Mouse (Mus musculus) spleen, adult 2 months (tissue): ENCODE data around the gene Figla. TPM values are rescaled to one million over a fixed set of nuclear protein-coding genes. Genes with fewer than 3 reads are reported as not detected.

Experiments
- DNase-seq, 2 experiments: peaks; one replicate each; pipeline versions ENCODE4 v3.0.0 to v3.0.0-alpha.2; 2012 to 2021; ENCODE audit warnings: low spot score in 2 of 2, low read depth in 1 of 2
- H3K27ac ChIP-seq: fragments of 200-500 bp; 2 replicates; pipeline ENCODE4 v1.5.1; 2012; ENCODE audit warnings: low read length, inconsistent platforms; ENCODE audit not compliant: insufficient read depth
- H3K27me3 ChIP-seq: fragments of 200-500 bp; 2 replicates; pipeline ENCODE4 v1.6.1; 2012; ENCODE audit warnings: mild to moderate bottlenecking, moderate library complexity, low read length, inconsistent platforms; ENCODE audit not compliant: control insufficient read depth, insufficient read depth
- H3K36me3 ChIP-seq: fragments of 200-500 bp; 2 replicates; pipeline ENCODE4 v1.6.1; 2012; ENCODE audit warnings: mild to moderate bottlenecking, low read length, inconsistent platforms; ENCODE audit not compliant: control insufficient read depth, insufficient read depth
- H3K4me1 ChIP-seq: fragments of 200-500 bp; 2 replicates; pipeline ENCODE4 v1.6.1; 2011; ENCODE audit warnings: inconsistent platforms; ENCODE audit not compliant: control insufficient read depth, insufficient read depth, insufficient read length
- H3K4me3 ChIP-seq: fragments of 200-500 bp; 2 replicates; pipeline ENCODE4 v1.5.1; 2011; ENCODE audit warnings: mild to moderate bottlenecking, inconsistent platforms; ENCODE audit not compliant: insufficient read depth, insufficient read length; ENCODE audit errors: extremely low read depth
- CTCF ChIP-seq: fragments of 200-500 bp; IDR thresholded peaks from 2 replicates; pipeline ENCODE4 v1.5.1; 2011; ENCODE audit warnings: mild to moderate bottlenecking, inconsistent platforms; ENCODE audit not compliant: insufficient read depth, insufficient read length, insufficient replicate concordance; ENCODE audit errors: extremely low read depth
- POLR2A ChIP-seq: fragments of 200-500 bp; IDR thresholded peaks from 2 replicates; pipeline ENCODE4 v1.6.1; 2011; ENCODE audit warnings: low read depth, low read length, inconsistent platforms
- WGBS: fragments of 180-500 bp; shearing (Covaris S2); methylation state at CpG from one replicate; pipeline ENCODE4 v1.1.7; 2018; 5-methylcytosine and 5-hydroxymethylcytosine counted together
- polyA plus RNA-seq: library from polyadenylated mRNA; depleted of rRNA; stranded (reverse); fragments of >200 nt; gene quantifications from 2 replicates; pipeline ENCODE4 v1.2.3, GENCODE M21; 2012; rRNA removed

The Figla gene
- not detected in 2 replicates for polyA plus RNA-seq

DNA sequence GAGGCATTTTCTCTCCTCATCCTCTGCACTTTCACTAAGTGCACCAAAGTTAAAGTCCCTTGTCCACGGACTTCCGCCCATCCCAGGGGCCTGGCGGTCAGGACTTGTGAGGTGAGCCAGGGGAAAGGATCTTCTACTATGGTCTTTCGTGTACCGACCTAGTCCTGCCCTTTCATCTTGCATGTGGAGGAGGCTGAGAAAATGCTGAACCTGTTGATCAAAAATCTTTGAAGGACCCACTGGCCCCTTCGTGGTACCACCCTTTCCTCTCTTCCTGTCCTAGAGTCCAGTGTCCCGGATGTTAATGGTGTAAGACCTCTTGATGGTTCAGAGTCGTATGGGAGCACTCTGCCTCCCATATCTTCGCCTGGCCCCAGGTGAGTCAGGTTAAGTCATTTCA lies at the start of gene Figla:
Gene Figla, plus strand, starts transcription at position 301 of the 400 bp plus-strand sequence.
- H3K4me3 ChIP-seq = no peak within 1 kb of the TSS
- no peak within 1 kb of the TSS for H3K27ac ChIP-seq
- H3K4me1 ChIP-seq = no peaks in the 10 kb centered on the region
- 87% methylated on average over 9 of the region's 9 CpGs for WGBS
- no peaks in the 10 kb centered on the region for H3K27me3 ChIP-seq
- H3K36me3 ChIP-seq = no peaks in the 10 kb centered on the region
- no peak for TF ChIP-seq POLR2A
- TF ChIP-seq CTCF = no peak
- no peak for DNase-seq

DNA sequence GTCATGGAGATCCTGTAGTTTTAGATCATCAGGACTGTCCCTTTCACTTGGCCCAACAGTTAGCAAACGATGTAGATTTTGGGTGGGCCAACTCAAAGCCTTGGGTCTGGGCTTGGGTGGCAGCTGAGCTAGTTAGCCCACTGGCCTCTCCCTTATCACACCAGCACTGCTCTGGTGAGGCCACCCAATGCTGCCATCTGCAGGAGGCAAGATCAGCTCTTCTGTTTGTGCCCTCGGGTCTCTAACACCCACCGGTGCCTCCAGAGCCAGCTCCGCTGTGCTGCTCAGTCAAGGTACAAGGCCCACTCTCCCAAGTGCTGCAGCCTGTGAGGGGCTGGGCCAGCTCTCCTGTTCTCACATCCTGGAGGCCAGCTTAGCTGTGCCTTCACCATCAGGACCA lies 49.3 kb upstream of the Figla start:
- Histone ChIP-seq H3K4me3 (no peak overlapping the region), H3K36me3 (no peaks in the 10 kb centered on the region), H3K27ac (peak overlapping the region; percentile 80), H3K27me3 (no peaks in the 10 kb centered on the region), H3K4me1 (peaks cover 14% of the 10 kb centered on the region)
- DNase-seq = peak; percentile 29 to 65
- peak; percentile 55; the same call in 1 of the 2 replicates for TF ChIP-seq CTCF
- no peak for TF ChIP-seq POLR2A
- WGBS = 47% methylated on average over 4 of the region's 4 CpGs

DNA sequence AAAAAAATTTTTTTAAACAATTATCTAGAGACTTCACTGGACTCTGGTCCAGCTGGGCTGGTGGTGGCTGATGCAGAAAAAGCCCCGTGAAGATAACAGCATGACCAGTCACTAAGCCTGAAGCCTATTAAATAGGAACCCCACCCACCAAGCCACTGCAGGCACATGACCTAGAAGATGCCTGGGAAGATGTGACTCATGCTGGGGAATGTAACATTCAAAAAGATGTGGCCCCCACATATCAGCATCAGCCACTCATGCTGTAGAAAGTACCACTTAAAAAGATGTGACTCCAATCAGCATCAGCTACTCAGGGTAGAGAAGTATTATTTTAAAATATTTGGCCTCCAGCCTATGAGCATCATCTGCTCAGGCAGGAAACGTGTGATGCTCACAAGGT lies 46.1 kb upstream of the Figla start:
- 57% methylated on average over 2 of the region's 2 CpGs for WGBS
- TF ChIP-seq CTCF (no peak), POLR2A (no peak)
- Histone ChIP-seq H3K27me3 (no peaks in the 10 kb centered on the region), H3K36me3 (no peaks in the 10 kb centered on the region), H3K4me3 (no peak overlapping the region), H3K4me1 (peaks cover 14% of the 10 kb centered on the region), H3K27ac (no peak overlapping the region)
- no peak for DNase-seq

DNA sequence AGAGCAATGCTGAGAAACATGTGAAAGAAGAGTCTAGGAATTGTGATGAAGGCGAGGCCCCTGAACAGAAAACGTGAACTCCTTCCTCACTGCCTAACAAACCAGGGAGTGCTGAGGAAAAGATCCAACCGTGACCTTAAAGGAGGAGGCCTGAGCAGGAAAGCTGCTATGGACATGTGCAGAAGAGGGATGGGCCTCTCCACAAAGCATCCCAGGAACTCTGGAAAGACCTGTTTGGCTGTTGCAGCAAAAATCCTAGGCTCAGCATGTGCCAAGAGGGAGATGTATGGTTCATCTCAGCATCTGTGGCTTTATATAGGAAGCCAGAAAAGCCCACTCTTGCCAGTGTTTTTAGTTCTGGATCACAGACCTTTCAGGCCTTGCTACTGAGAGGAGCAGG lies 43.3 kb upstream of the Figla start:
- no peak for DNase-seq
- H3K4me1 ChIP-seq = peaks cover 4% of the 10 kb centered on the region
- no peak overlapping the region for H3K4me3 ChIP-seq
- no peak overlapping the region for H3K27ac ChIP-seq
- 83% methylated on average over 3 of the region's 3 CpGs for WGBS
- no peaks in the 10 kb centered on the region for H3K27me3 ChIP-seq
- H3K36me3 ChIP-seq = no peaks in the 10 kb centered on the region
- TF ChIP-seq POLR2A (no peak), CTCF (no peak)

DNA sequence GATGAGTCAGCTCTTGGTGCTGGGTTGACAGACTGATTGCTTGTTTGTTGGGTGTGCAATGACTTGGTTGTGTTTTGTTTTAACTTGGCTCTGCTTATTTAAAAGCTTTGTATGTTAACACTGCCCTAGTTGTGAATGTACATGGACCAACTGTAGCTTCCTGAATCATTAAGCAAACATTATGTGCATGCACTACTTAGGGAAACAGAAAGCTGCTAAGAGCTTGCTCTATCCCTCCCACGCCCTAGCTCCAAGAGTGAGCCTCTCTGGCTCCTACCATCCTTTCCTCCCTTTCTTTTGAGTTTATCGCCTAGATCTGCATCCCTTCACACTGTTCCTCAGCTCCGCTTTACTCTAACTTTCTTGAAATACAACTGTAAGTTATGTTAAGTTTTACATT lies 42.6 kb upstream of the Figla start:
- Histone ChIP-seq H3K36me3 (no peaks in the 10 kb centered on the region), H3K4me3 (no peak overlapping the region), H3K27me3 (no peaks in the 10 kb centered on the region), H3K27ac (no peak overlapping the region), H3K4me1 (peaks cover 4% of the 10 kb centered on the region)
- 79% methylated on average over 3 of the region's 3 CpGs for WGBS
- DNase-seq = no peak
- TF ChIP-seq POLR2A = no peak
- no peak for TF ChIP-seq CTCF

DNA sequence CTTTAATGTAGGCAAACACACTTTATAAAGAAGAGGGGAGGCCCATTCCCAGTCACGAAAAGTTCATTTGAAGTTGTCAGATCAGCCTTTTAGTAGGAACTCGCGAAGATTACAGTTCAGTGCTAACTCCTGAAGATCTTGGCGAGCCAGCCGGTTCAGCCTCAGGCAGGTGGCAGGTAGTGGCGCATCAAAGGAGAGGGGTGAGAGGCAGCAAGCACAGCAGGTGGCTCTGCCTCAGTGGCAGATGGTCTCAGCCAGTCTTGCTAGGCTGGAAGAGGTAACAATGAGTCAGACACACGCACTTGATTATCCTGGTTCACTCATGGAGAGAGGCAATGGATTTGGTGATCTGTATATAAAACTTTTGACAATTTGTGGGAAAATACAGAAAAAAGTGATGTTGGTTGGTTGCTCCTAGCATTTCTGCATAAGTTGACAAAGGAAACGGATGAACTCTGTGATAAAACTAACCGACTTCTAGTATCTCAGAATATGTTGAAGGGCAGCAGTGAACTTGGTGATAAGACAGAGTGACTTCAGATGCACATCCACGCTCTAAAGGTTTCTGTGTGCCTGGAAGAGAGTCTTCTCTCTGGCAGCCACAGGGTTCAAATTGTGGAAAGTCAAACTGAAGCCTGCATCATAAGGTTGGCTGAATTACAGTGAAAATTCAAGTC lies 40.9 kb upstream of the Figla start:
- no peak for DNase-seq
- 77% methylated on average over 10 of the region's 10 CpGs for WGBS

DNA sequence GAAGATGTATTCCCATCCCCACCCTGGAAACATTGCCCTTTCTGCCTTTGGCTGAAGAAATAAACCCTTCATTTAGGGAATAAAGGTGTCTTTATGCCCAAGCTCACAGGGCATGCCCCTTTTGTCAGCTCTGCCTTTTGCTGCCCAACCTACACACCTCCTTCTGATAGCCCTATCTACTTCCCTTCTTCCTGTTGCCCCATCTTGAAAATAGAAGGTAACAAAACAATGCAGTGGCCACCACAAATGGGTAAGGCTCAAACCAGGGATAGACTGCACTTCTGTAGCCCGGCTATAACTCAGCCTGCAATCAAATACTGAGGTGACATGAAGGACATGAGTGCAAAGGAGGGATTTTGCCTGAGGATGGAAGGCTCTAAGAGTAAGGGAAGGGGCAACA lies 40.2 kb upstream of the Figla start:
- no peak for TF ChIP-seq CTCF
- no peak for TF ChIP-seq POLR2A
- WGBS = 89% methylated on average over 1 of the region's 1 CpGs
- Histone ChIP-seq H3K27me3 (no peaks in the 10 kb centered on the region), H3K4me3 (no peak overlapping the region), H3K4me1 (peaks cover 4% of the 10 kb centered on the region), H3K27ac (no peak overlapping the region), H3K36me3 (no peaks in the 10 kb centered on the region)
- DNase-seq = no peak

More for the DNA sequence above, 40.9 kb upstream of the Figla start:
- no peak overlapping the region for H3K27ac ChIP-seq
- TF ChIP-seq CTCF = no peak
- no peaks in the 10 kb centered on the region for H3K27me3 ChIP-seq
- H3K4me1 ChIP-seq = peaks cover 4% of the 10 kb centered on the region
- no peaks in the 10 kb centered on the region for H3K36me3 ChIP-seq
- H3K4me3 ChIP-seq = no peak overlapping the region
